In the genomic region with DNA sequence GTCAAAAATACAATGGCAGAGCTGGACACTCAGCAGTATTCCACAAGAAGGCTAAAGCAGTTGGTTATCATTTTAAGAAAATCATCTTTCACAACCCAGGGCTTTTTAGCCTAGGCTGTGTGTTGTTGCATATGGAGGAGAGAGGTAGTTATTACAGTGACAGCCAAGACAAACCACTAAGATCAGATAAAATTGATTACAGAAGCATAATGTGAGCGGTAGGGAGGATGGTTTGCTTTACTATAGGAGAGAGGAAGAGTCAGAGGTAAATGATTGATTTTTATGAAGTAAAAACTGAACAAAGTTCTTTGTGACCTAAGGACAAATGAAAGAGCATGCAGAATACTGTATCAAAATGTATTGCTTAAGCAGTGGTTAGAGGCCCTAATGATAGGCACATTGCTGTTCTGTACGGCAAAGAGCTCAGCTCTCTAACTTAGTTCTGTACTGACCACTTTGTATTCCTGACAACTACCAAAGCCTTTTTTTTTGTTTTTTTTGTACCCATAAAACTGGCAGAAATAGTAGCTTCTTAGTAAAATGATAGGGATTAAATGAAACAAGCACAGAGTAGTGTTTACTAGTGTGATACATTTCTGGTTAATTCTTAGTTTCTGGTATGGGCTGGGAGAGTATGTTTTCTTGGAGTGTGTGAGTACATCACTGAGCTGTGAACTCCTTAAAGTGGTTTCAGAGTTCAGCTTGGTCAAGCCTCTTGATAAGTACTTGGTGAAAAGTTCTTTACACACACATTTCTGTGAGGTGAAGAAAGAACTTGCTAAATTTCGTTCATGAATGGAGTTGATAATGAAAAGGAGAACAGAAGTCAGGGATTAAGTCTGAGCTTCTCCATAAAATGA, we compare ENCODE assay signal across 22 mouse cellular contexts. TPM values are rescaled to one million over a fixed set of nuclear protein-coding genes. Genes with fewer than 3 reads are reported as not detected.
A peak's percentile ranks its signal among the peaks of the same experiment; 100 is the strongest.
DNase-seq lines count a peak whose midpoint lies in the region; ATAC-seq and TF ChIP-seq lines count a peak whose summit lies in the region.
"Had no signal": no experiment of that assay in that cellular context is flagged by ENCODE, and none has a peak within 500 bp of the region (broad histone marks: within the 10 kb centered on the region; RNA-seq: fewer than 3 reads in every experiment).

No protein-coding gene starts in this region.

- DNase-seq in lung, postnatal 0 days (ENCODE audit: low spot score): peak; percentile 57
- DNase-seq in lung, adult 18-20 months: no peak
- peak; percentile 48 for DNase-seq in MEL (ENCODE audit: low read depth, low spot score)
- no peak for DNase-seq in right cerebral cortex, postnatal 36 days (ENCODE audit: low spot score in 2 of 2)
- no peak for DNase-seq in gastrocnemius, postnatal 14 days
- no peak for DNase-seq in thymus, adult 18-20 months
- DNase-seq: adrenal gland, postnatal 10 days; cerebellum, adult 11 months; cerebellum, adult 9-10 months; cerebellum, postnatal 36 days; forebrain, postnatal 0 days; gastrocnemius, postnatal 25 days; heart, adult 11 months; heart, postnatal 10 days; heart, postnatal 4 days had no signal

- H3K4me3 ChIP-seq in lung, postnatal 0 days (ENCODE audit: low read depth, low read length): no peak overlapping the region
- no peak overlapping the region for H3K4me3 ChIP-seq in MEL (ENCODE audit: control insufficient read depth in 1 of 2, insufficient read depth in 1 of 2, low read depth in 2 of 2, low read length in 2 of 2)
- no peak overlapping the region for H3K4me3 ChIP-seq in intestine, embryonic 15.5 days (replicated peaks)
- H3K4me3 ChIP-seq: embryonic facial prominence, embryonic 13.5 days; forebrain, embryonic 13.5 days; heart, embryonic 10.5 days; hindbrain, embryonic 13.5 days had no signal

- intact Hi-C loops in gastrocnemius, postnatal 14 days (cut with DNase I; ENCODE audit: low total_unique reads): no loop called here

- H3K36me3 ChIP-seq in lung, postnatal 0 days (ENCODE audit: insufficient read depth, low read length): no peaks in the 10 kb centered on the region
- H3K36me3 ChIP-seq in MEL (ENCODE audit: control insufficient read depth in 1 of 2, insufficient read depth in 2 of 2, low read length in 2 of 2): peaks cover 0 to 9% of the 10 kb centered on the region in 2 experiments; a peak in 2 of 4 replicates
- no peaks in the 10 kb centered on the region for H3K36me3 ChIP-seq in intestine, embryonic 15.5 days
- H3K36me3 ChIP-seq: embryonic facial prominence, embryonic 13.5 days; heart, embryonic 10.5 days; hindbrain, embryonic 13.5 days had no signal

- H3K9me3 ChIP-seq in lung, postnatal 0 days (ENCODE audit: low read length): no peaks in the 10 kb centered on the region
- H3K9me3 ChIP-seq in MEL (replicated peaks; ENCODE audit: insufficient read depth, low read length): no peaks in the 10 kb centered on the region
- H3K9me3 ChIP-seq in intestine, embryonic 15.5 days: no peaks in the 10 kb centered on the region
- H3K9me3 ChIP-seq: embryonic facial prominence, embryonic 13.5 days; forebrain, embryonic 13.5 days; heart, embryonic 10.5 days; hindbrain, embryonic 13.5 days had no signal

- no peak for TF ChIP-seq POLR2A in MEL (IDR thresholded peaks at IDR 0.05; ENCODE audit: control insufficient read depth in 1 of 2, insufficient read depth in 1 of 2, low read depth in 1 of 2, low read length in 2 of 2, poor library complexity in 1 of 2)

- H3K9ac ChIP-seq in lung, postnatal 0 days (replicated peaks; ENCODE audit: low read depth): no peak overlapping the region
- no peak overlapping the region for H3K9ac ChIP-seq in MEL (ENCODE audit: control insufficient read depth, low read depth, low read length, poor library complexity, severe bottlenecking)
- no peak overlapping the region for H3K9ac ChIP-seq in intestine, embryonic 15.5 days
- H3K9ac ChIP-seq: embryonic facial prominence, embryonic 13.5 days; forebrain, embryonic 13.5 days; forebrain, postnatal 0 days; hindbrain, embryonic 13.5 days had no signal

- WGBS in lung, postnatal 0 days: 54% methylated on average over 3 of the region's 3 CpGs
- WGBS in intestine, embryonic 15.5 days: 62% methylated on average over 3 of the region's 3 CpGs

- TF ChIP-seq CTCF in lung, postnatal 0 days (IDR thresholded peaks at IDR 0.05): no peak
- no peak for TF ChIP-seq CTCF in MEL (IDR thresholded peaks at IDR 0.05 in 2 of 3, conservative IDR thresholded peaks at IDR 0.05 in 1 of 3; ENCODE audit: control insufficient read depth in 1 of 3, insufficient read depth in 1 of 3, low read depth in 2 of 3, low read length in 3 of 3, poor library complexity in 1 of 3, severe bottlenecking in 1 of 3)

- no peak overlapping the region for H3K4me2 ChIP-seq in lung, postnatal 0 days (replicated peaks; ENCODE audit: low read depth, low read length)
- H3K4me2 ChIP-seq in intestine, embryonic 15.5 days (replicated peaks): no peak overlapping the region
- H3K4me2 ChIP-seq: embryonic facial prominence, embryonic 13.5 days; forebrain, embryonic 13.5 days; hindbrain, embryonic 13.5 days had no signal

- TF ChIP-seq RAD21 in MEL (IDR thresholded peaks at IDR 0.05; ENCODE audit: low read depth, low read length): no peak

- peak; percentile 62 for ATAC-seq in lung, postnatal 0 days
- peak; percentile 95 for ATAC-seq in intestine, embryonic 15.5 days
- peak; percentile 44; the same call in 1 of the 2 replicates for ATAC-seq in megakaryocyte progenitor cell, adult 5-6 weeks (replicated peaks; ENCODE audit: poor library complexity)
- ATAC-seq: forebrain, embryonic 13.5 days; forebrain, postnatal 0 days; hindbrain, postnatal 0 days had no signal

- TF ChIP-seq EP300 in lung, postnatal 0 days (IDR thresholded peaks at IDR 0.05): no peak
- peak; percentile 8 to 22; a peak in 1 of 4 replicates for TF ChIP-seq EP300 in MEL (IDR thresholded peaks at IDR 0.05; ENCODE audit: low read depth in 1 of 2, low read length in 2 of 2)

- no peaks in the 10 kb centered on the region for H3K79me2 ChIP-seq in MEL (ENCODE audit: control insufficient read depth, insufficient read depth, low read length, poor library complexity)

- H3K27ac ChIP-seq in lung, postnatal 0 days (ENCODE audit: low read length): no peak overlapping the region
- H3K27ac ChIP-seq in MEL (ENCODE audit: control insufficient read depth, low read depth, low read length): no peak overlapping the region
- no peak overlapping the region; the same call in 1 of the 2 replicates for H3K27ac ChIP-seq in intestine, embryonic 15.5 days
- H3K27ac ChIP-seq: embryonic facial prominence, embryonic 13.5 days; forebrain, embryonic 13.5 days; heart, embryonic 10.5 days; hindbrain, embryonic 13.5 days; hindbrain, postnatal 0 days had no signal

- H3K4me1 ChIP-seq in lung, postnatal 0 days (ENCODE audit: insufficient read depth, low read depth, low read length): no peaks in the 10 kb centered on the region
- peaks cover 0 to 17% of the 10 kb centered on the region in 2 experiments; a peak in 2 of 4 replicates for H3K4me1 ChIP-seq in MEL (ENCODE audit: control insufficient read depth in 1 of 2, insufficient read depth in 2 of 2, low read length in 2 of 2)
- 0 out of 2 replicates have a peak, but pooled peaks cover 2% of the 10 kb centered on the region for H3K4me1 ChIP-seq in intestine, embryonic 15.5 days (replicated peaks)
- H3K4me1 ChIP-seq: embryonic facial prominence, embryonic 13.5 days; forebrain, embryonic 13.5 days had no signal

- H3K27me3 ChIP-seq in lung, postnatal 0 days (replicated peaks; ENCODE audit: insufficient read depth, low read length): no peaks in the 10 kb centered on the region
- no peaks in the 10 kb centered on the region for H3K27me3 ChIP-seq in MEL (ENCODE audit: control insufficient read depth in 1 of 2, insufficient read depth in 2 of 2, low read length in 2 of 2)
- H3K27me3 ChIP-seq in intestine, embryonic 15.5 days (replicated peaks): no peaks in the 10 kb centered on the region
- H3K27me3 ChIP-seq: embryonic facial prominence, embryonic 13.5 days; forebrain, embryonic 13.5 days; hindbrain, embryonic 13.5 days had no signal

TF ChIP-seq in MEL, 35 proteins besides CTCF, POLR2A, EP300 and RAD21:
- TF ChIP-seq GATA1 (IDR thresholded peaks at IDR 0.05; ENCODE audit: low read depth, low read length): peak; percentile 61
- peak; percentile 59; the same call in 1 of the 2 replicates for TF ChIP-seq RCOR1 (IDR thresholded peaks at IDR 0.05; ENCODE audit: low read depth, low read length)
- TF ChIP-seq TAL1 (IDR thresholded peaks at IDR 0.05; ENCODE audit: low read length): no peak

RNA-seq across cellular contexts. Expression of gene Acvr2a, which starts 27.9 kb away (rescaled TPM):
- 13.5 and 14.2 TPM in 2 replicates for polyA plus RNA-seq in lung, postnatal 0 days (2015; fragmentation: Nextera tagmentation; extraction: Ambion mirVana)
- total RNA-seq in MEL (2012; rRNA removed): 1.7 and 2.2 TPM in 2 replicates
- 1 to 10 TPM in 1 of 2 experiments, not detected in 1; 3.5 TPM for polyA plus RNA-seq in MEL (2012; ENCODE audit: insufficient read depth in 1 of 2, insufficient read length in 2 of 2, low read depth in 1 of 2, low replicate concordance in 2 of 2, missing spikeins in 1 of 2)
- polyA plus RNA-seq in intestine, embryonic 15.5 days (2015; fragmentation: Nextera tagmentation; extraction: Ambion mirVana): 13.7 and 16.6 TPM in 2 replicates
- 1.4 and 2.2 TPM in 2 replicates for total RNA-seq in megakaryocyte progenitor cell, adult 5-6 weeks (2015)
- total RNA-seq in megakaryocyte progenitor cell, adult 5-6 weeks (2017): 1.7 and 2.0 TPM in 2 replicates
- total RNA-seq in gastrocnemius, postnatal 14 days (2021): 10 to 100 TPM; 13.5 to 19.1 TPM

Comparison
In these comparisons a context has a peak if more than half of its experiments do, and no peak if none do; other contexts are left out.
1. DNase-seq: peak in lung, postnatal 0 days (single experiment) and MEL (single experiment); none in lung, adult 18-20 months (0 of 2), right cerebral cortex, postnatal 36 days (0 of 2), gastrocnemius, postnatal 14 days (single experiment) and thymus, adult 18-20 months (0 of 2).
2. ATAC-seq: peak in every context shown above with its lines; median percentile 95 in intestine, embryonic 15.5 days; 62 in lung, postnatal 0 days; 44 in megakaryocyte progenitor cell, adult 5-6 weeks.